Mouse (Mus musculus) fat pad, adult 2 months (tissue): Measurements from ENCODE around the gene Nr6a1.

ENCODE experiments used
- DNase-seq: peaks from one replicate; pipeline ENCODE4 v3.0.0-alpha.2; 2011; ENCODE audit warnings: low read depth, low spot score; ENCODE audit errors: extremely low read depth

Nr6a1 gene

DNA sequence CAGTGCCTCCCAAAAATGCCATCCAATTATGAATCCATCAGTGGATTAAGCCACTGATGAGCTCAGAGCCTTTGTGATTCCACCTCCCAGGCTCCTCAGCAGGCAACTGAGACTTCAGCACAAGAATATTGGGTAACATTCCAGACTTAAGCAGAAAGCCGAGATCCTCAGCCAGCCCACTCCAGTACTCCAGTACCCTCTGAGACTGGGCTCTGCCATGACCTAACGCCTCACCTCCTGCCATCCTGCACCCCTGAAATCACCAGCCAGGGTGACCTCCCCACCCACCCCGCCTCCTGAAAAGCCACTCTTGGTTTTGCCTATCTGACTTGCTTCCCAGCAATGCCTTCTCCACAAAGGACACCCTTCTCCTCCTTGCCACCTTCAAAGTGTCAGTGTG lies 9.9 kb upstream of the Nr6a1 start:
- no peak for DNase-seq

DNA sequence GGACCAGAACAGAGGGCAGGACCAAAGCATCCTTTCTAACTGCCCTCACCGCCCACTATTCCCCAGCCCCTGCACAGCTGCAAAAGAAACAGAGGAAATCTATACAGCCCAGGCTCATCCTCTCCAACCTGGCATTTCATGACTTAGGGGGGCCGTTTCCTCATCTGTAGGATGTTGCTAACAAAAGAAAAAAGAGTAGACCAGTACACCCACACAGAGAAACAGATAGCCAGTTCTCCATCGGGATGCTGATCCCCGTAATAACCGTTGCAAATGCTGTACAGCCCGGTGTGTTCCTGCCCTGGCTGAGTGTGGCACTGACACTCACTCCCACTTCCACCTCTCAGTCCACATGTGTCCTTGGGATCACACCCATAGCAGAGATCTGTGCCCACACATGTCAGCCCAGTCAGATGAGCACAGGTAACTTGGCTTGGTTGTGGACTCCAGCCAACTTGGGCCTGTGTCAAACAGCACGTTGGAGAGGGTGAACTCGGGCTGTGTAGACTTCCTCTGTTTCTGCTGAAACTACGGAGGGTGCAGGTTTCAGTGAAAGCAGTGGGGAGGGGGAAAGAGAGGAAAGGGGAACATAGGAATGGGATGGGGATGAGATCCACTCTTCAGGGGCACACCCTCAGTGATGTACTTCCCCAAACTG lies 9.4 kb upstream of the Nr6a1 start:
- no peak for DNase-seq

DNA sequence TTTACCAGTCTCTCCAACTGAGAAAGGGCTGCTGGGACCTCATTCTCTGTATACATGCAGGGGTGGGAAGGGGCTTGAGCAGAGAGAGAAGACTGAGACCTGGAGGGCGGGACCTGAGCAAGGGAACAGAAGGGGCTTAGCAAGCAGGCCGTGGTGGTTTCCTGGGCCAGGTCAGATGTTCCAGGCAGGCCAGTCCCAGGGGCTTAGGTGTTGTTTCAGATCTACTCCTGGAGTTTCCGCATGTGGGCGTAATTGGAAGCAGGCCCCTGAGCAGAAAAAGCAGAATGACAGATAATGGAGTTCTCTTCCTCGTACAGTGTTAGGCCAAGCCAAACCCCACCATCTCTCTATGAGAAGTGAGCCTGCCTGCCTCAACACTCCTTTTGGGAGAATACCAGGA lies 7.4 kb upstream of the Nr6a1 start:
- no peak for DNase-seq

DNA sequence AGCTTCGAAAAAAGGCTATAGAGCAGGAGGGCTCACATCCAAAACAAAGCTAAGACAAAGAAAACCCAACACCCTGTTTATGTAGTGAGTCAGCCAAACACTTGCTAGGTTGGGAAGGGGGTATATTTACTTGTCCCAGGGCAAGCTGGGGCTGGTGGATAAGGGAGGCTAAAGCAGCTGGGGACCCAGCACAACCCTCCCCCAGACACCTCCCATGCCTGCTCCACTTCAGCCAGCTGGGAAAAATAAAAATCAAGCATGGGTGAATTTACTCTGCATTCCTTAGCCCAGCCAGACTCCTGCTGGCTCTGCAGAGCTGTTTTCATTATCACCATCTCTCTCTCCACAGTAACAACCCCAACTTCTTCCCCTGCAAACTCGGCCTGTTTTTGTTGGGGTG lies 6.4 kb upstream of the Nr6a1 start:
- no peak for DNase-seq

DNA sequence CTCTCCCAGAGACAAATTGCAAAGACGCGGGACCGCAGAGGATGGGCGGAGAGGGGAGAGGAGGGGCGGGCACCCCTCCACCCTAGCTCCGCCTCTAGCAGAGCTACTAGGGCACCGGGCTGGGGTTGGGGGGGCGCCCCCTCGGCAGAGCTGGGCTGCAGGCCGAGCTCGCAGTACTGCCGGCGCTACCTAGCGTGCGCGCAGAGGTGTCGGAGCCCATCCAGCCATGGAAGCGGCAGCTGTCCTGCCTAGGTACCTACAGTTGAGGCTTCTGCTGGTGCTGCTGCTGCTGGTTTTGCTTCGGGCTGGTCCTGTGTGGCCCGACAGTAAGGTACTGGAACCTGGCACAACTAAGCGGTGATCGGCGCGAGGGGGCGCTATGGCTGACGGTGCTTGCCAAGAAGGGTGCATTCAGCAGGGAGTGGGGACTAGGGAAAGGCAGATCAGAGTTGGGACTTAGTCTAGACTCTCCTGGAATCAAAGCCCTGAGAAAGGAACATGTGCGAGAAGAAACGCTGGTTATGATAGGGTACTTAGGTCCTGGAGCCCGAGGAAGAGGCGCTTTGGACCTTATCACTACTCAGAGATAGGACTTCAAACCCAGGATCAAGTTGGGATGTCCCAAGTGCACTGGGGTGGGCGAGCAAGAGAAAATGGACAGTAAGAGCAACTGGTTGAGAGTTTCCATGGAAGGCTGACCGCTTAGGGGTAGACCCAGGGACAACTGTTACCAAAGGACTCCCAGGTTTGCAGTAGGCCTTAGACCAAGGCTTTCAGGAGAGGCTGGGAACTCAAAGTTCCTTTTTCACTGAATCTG lies 4.6 kb upstream of the Nr6a1 start, which contains the start of gene Olfml2a:
Gene Olfml2a (plus strand): TSS at position 128 of the 817 bp plus-strand sequence.
- DNase-seq, result no peak

DNA sequence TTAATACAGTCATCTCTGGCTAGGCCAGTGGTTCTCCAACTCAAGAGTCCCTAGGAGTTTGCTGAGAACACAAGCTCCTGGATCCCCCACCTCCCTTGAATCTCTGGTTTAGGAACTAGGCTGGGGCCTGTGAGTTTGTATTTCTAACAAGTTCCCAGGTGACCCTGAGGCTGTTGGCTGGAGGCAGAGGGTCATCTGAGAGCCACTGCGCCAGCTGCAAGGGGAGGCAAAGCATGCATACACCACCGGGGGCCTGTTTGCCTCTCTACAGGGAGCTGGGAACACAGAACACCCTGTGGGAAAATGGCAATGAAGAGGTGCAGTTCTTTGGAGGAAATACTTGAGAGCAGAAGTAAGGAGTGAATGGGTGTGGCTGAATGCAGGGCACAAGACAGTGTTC lies 2.8 kb upstream of the Nr6a1 start:
- no peak for DNase-seq

DNA sequence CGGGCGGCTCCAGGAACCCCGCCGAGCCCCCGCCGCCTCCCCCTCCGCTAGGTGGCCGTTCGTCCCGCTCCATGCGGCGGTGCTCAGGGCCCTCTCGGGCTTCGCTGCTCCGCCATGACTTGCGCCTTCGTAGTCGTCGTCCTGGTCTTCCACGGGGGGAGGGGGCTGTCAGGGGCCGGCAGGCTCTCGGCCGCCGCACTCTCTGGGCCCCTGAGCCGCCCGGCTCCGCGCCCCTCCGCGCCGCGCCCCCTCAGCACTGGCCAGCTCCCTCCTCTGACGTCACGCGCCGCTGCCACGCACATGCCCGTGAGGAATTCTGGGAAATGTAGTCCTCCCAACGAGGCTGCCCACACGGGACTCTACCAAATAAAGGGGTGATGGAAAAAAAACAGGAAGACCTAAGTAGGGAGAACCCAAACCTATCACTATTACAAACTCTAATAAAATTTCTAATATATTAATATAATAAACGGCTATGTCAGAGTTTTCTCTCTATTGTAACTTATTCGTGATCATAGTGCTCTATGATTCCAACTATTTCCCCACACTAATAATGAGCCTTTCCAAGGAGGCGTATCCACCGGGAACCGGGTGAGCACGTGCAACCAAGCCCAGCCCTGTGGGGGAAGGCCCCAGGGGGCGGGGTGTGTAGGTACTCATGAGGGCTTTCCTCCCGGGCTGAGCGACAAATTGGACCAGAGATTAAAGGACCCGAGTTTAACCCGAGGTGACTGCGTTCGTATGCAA lies 1.2 kb downstream of the Nr6a1 start:
- DNase-seq, result peak; percentile 74

DNA sequence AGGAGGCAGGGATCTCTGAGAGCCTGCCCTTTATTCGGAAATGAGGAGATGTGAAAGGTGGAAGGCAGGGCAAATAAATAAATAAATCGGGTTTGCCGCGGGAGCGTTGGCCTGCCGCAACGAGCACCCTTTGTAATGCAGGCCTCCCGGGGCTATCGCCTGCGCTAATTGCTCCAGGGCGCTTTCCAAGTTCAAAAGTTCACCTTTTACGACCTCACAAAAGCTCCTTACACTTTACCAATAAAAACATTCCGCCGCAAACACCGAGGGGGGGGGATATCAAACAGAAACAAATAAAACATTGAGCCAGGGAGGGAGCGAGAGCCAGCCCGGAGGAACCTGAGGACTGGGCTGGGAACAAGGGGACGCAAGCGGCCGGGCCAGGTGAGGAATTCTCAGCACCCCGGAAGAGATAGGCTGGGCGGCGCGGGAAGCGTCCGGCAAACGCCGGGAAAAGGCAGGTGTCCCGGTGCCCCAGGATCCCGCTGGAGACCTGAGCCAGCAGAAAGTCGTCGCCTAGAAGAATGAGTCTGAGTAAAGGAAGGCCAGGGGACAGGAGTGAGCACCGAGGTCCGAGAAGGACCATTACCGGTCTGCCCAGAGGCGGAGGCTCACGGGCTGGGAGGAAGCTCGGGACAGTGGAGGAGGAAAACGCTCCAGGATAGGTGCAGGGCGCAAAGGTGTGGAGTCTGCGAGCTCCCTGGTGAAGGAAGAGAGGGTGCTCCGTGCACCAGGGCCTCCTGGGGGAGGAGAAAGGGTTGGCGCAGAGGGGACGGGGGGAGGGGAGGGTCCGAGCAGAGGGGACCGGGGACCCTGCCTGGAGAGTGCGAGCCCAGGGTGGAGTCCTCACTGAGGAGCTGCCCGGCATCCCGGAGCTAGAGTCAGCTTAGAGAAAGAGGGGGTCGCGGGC lies 2.1 kb downstream of the Nr6a1 start:
- no peak for DNase-seq

DNA sequence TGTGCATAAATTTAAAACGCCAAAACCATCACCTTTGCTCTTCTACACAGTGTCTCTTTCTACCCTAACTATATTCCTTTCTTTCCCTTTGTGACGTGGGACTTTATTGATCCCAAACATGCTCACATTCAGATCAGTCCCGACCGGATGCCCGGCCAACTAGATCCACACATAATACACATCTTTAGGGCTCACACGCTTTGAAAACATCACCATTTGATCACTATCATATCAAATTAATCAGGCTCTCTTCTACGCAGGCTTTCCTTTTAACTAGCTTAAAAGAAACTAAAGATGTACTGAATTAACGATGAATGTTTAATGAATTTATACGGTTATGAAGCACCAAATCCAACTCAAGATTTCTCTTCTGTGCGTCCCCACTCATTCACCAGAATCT lies 2.9 kb downstream of the Nr6a1 start:
- DNase-seq, result no peak

DNA sequence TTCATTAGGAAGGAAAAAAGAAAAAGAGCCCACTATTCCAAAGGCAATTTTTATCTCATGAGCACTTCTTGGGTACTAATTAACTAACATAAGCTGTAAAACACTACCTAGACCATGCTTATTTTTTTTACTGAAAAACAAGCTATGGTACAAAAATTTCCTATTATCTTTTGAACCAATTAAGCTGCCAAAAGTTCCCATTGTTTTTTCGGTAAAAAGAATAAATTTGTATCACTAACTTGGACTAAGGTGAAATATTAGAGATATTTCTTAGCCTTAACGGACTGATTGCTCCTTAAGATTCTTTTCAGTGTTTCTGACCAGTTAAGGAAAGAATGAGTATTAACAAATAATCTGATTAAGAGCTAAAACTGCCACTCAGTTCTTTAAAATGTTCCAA lies 3.6 kb downstream of the Nr6a1 start:
- no peak for DNase-seq

DNA sequence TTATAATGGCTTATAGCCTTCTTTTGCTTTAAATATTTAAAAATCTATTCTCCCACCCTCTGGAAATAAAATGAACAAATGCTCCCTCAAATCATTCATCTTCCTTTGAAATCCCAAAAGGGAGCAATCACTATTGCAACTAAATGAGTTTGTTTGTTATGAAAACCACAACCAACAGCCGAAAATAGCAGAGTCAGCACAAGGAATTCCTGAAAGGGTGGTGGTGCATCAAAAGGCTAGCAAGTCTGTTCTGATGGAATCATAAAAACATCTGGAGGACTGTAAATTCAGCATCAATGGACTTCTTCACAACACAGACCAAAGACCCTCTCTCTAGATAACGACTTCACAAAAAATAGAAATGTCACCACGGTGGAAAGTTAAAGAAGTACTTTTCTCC lies 4.0 kb downstream of the Nr6a1 start:
- DNase-seq, result no peak

DNA sequence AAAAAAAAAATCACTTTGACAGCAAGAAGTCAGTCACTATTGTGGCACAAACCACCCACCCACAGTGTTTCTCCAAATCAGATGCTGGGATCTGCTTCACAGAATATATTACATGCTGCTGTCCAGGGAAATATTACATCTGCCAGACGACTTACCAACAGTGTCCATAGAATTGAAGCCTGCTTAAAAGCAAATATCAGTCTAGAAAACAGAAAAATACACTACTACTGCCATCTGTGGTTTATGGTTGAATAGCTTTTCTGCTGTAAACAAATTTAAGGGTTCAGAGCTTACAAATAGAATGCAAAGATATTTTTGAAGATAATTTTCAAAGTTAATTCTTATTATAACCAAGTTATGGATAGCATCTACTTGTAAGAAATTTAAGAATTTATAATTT lies 6.1 kb downstream of the Nr6a1 start:
- DNase-seq, result no peak

DNA sequence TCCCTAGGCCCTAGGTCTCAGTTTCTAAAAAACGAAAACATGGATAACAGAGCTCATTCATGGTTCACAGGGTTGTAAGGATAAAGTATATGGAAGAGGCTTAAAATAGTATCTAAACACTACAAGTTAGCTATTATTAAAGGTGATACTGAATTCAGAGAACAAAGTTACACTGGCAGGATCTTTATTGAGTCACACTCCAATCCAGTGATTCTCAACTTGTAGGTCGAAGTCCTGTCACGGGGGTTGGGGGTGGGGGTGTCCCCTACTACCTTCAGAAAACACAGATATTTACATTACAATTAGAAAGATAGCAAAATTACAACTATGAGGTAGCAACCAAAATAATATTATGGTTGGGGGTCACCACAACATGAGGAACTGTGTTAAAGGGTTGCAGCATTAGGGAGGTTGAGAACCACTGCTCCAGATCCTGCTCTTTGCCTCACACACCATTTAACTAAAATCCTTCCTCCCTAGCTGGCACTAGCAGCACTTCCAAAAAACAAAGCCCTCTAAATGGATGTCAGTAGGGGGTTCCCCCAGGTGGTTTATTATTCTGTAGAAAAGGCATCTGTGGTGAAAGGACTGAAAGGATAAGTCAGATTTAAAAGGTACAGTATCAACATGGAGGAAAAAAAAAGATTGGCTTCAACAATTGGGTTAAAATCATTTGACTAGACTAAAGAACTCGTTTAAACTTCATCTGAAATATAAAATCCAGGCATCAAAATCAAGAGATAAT lies 10.4 kb downstream of the Nr6a1 start:
- no peak for DNase-seq

DNA sequence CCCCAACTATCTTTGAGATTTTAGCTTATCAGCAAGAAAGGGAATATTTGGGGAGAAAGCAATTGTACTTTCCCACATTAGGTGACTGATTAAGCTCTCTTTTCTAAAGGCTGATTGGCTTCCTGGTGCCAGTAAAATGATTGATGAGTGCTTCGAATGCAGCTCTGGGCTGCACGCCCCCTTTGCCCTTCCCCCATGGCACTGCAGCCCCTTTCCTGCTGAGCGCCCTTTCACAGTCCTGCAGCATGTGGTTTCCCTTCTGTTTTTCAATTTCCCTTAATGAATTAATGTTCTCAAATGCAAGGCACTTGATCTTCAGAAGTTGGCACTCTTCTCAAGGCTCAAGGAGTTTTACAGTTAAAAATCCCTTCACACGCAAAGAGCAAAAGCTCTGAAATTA lies 12.5 kb downstream of the Nr6a1 start:
- DNase-seq, result no peak

DNA sequence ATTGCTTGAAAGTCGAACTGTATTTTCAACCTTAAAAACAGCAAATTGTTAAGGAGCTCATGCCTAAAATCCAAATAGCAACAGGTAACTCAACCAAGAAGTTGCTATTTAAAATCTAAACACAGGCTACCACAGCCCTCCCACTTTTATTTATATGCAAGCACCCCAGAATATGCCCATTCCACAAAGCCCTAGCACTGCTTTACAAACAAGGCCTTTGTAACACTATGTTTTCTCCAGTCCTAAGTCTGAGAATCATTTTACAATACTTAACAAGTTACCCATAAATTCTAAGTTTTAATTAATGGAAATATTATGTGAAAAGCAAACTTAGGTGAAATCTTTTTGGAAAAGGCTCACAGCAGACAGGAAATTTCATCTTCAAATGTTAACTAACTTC lies 13.0 kb downstream of the Nr6a1 start:
- DNase-seq, result no peak

DNA sequence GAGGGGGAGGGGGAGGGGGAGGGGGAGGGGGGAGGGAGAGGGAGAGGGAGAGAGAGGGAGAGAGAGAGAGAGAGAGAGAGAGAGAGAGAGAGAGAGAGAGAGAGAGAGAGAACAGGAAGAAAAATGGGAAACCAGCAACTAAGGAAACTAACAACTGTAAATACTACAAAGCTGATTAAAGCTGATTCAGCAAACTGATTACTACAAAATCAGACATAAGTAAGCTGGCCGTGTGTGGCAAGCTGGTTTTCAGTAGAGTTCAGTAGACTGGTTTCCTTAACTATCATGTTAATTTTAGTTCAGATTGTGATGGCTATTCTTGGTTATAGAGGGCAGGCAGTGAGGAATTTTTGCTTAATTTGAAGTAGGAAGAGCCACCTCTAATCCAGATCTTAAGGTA lies 18.9 kb downstream of the Nr6a1 start:
- DNase-seq, result no peak

DNA sequence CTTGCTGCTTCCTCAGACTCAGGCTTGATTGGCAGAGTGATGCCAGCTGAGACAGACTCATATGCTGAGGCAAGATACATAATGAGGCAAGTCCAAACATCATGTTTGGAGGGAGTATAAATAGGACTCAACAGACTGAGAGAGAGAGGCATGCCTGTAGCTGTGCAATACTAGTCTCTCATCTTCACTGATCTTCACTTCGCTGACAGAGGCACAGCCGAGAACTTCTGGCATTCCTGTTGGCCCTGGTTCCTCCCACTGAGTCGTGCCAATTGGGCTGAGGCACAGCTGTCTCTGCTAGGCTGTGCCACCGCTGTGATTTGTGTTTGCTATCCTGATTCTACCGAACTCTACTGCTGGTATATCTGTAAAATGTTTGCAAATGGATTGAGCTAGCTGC lies 21.4 kb downstream of the Nr6a1 start:
- no peak for DNase-seq

DNA sequence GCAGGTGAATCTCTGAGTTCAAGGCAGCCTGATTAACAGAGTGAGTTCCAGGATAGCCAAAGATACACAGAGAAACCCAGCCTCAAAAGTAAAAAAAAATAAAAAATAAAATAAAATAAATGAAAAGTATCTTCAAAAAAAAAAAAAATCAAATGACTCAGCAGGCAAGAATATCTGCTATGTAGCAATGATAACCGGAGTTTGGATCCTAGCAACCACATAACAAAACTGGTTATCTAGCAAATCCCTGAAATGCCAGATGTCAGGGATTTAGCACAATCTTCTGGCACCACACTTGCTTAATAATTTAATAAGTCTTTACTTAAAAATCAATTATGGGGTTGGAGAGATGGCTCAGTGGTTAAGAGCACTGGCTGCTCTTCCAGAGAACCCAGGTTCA lies 23.2 kb downstream of the Nr6a1 start:
- no peak for DNase-seq

DNA sequence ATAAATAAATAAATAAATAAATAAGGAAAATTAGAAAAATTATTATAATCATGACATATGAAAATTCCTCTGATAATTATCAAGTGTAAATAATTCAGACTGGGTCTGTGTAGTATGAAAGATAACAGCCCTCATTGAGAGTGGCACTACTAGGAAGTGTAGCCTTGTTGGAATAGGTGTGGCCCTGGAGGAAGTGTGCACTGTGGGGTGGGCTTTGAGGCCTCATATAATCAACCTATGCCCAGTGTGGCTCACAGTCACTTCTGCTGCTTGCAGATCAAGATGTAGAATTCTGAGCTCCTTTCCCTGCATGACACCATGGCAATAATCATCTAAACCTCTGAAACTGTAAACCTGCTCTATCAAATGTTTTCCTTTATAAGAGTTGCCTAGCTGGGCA lies 24.6 kb downstream of the Nr6a1 start:
- DNase-seq, result no peak
